ENCODE assay signal across 8 mouse cellular contexts in the genomic region with DNA sequence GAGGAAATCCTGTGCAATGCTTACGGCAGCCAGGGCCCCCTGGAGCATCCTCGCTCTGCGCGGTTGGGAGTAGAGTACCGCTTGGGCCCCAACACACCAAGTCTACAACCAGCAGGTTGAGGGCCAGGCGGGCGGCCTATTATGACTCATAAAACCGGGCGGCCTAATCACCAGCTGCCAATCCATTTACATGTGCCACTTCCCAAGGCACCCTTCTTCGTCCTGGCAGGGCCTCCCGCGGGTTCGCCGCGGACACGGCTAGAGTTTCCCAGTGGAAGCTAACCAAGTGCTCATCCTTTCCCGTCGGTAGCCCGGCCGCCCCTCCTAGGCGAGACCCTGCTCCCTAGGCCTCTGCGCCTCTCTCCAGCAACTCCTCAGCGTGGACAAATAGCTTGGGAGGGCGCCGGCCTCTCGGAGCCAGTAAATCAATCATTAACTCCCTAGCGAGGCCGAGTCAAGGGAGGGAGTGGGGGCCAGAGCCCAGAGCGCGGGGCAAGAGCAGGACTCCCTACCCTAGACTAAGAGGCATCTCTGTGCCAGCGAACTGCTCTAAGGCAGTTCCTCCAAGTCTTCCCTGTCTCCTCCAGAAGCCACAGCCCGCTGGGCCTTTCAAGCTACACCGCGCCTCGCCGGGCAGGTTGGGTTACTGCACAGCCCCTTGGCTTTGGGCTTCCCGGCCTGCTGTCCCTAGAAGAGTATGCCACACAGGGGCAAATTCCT.
DNase-seq lines count a peak whose midpoint lies in the region; ATAC-seq and TF ChIP-seq lines count a peak whose summit lies in the region.

No protein-coding gene starts in this region.

- DNase-seq in cerebellum, adult 11 months = peak; percentile 29
- no peak for DNase-seq in cerebellum, adult 9-11 months
- peak; percentile 26 for DNase-seq in A20 (ENCODE audit: low read depth, low spot score)
- DNase-seq in cerebellum, postnatal 25 days = peak; percentile 46 to 48
- DNase-seq in heart, postnatal 0 days (ENCODE audit: low spot score) = peak; percentile 13
- DNase-seq in limb, embryonic 11.5 days (ENCODE audit: low spot score) = peak; percentile 62
- no peak for DNase-seq in midbrain, postnatal 0 days (ENCODE audit: low spot score)
- DNase-seq in right cerebral cortex, postnatal 4 days = no peak

- H3K4me3 ChIP-seq in heart, postnatal 0 days (ENCODE audit: low read depth, low read length) = peak overlapping the region; percentile 68
- H3K4me3 ChIP-seq in limb, embryonic 11.5 days (ENCODE audit: low read depth, low read length) = peak overlapping the region; percentile 42; the same call in 1 of the 2 replicates
- peak overlapping the region; percentile 49; the same call in 1 of the 2 replicates for H3K4me3 ChIP-seq in midbrain, postnatal 0 days (ENCODE audit: low read depth, low read length)

- TF ChIP-seq CTCF in heart, postnatal 0 days (IDR thresholded peaks at IDR 0.05; ENCODE audit: low read depth) = no peak
- TF ChIP-seq CTCF in midbrain, postnatal 0 days (IDR thresholded peaks at IDR 0.05) = no peak

- H3K9me3 ChIP-seq in heart, postnatal 0 days (replicated peaks; ENCODE audit: control insufficient read depth, low read length) = no peaks in the 10 kb centered on the region
- no peaks in the 10 kb centered on the region for H3K9me3 ChIP-seq in limb, embryonic 11.5 days (ENCODE audit: control insufficient read depth, low read length)
- no peaks in the 10 kb centered on the region for H3K9me3 ChIP-seq in midbrain, postnatal 0 days (ENCODE audit: low read length)

- no peak for ATAC-seq in heart, postnatal 0 days (ENCODE audit: insufficient read depth, low read depth)
- ATAC-seq in limb, embryonic 11.5 days (ENCODE audit: insufficient number of reproducible peaks, low FRiP score, low TSS enrichment, low read depth) = 0 out of 2 replicates have a peak, but pooled peaks have one; percentile 24
- ATAC-seq in midbrain, postnatal 0 days (ENCODE audit: low FRiP score) = peak; percentile 6; the same call in 1 of the 2 replicates

- H3K27ac ChIP-seq in heart, postnatal 0 days (ENCODE audit: low read depth) = peak overlapping the region; percentile 97
- H3K27ac ChIP-seq in limb, embryonic 11.5 days (replicated peaks; ENCODE audit: low read depth, low read length) = no peak overlapping the region
- no peak overlapping the region for H3K27ac ChIP-seq in midbrain, postnatal 0 days (ENCODE audit: low read depth, low read length)

- no peak for TF ChIP-seq EP300 in heart, postnatal 0 days (IDR thresholded peaks at IDR 0.05; ENCODE audit: low read depth)

- H3K4me2 ChIP-seq in heart, postnatal 0 days (ENCODE audit: low read depth, low read length) = peak overlapping the region; percentile 87
- peak overlapping the region; percentile 90 for H3K4me2 ChIP-seq in limb, embryonic 11.5 days (ENCODE audit: low read depth, severe bottlenecking)
- peak overlapping the region; percentile 85 for H3K4me2 ChIP-seq in midbrain, postnatal 0 days (ENCODE audit: low read depth, low read length, poor library complexity, severe bottlenecking)

- 11% methylated on average over 35 of the region's 37 CpGs for WGBS in heart, postnatal 0 days
- WGBS in limb, embryonic 11.5 days = under 1% methylated on average over 37 of the region's 37 CpGs
- WGBS in midbrain, postnatal 0 days = 10% methylated on average over 37 of the region's 37 CpGs

- 0 out of 2 replicates have a peak, but pooled peaks cover 14% of the 10 kb centered on the region for H3K4me1 ChIP-seq in heart, postnatal 0 days (ENCODE audit: control insufficient read depth, insufficient read depth)
- peaks cover 32% of the 10 kb centered on the region for H3K4me1 ChIP-seq in limb, embryonic 11.5 days (ENCODE audit: control insufficient read depth, insufficient read depth, low read length)
- no peaks in the 10 kb centered on the region for H3K4me1 ChIP-seq in midbrain, postnatal 0 days (ENCODE audit: insufficient read depth, low read length)

- no peaks in the 10 kb centered on the region for H3K36me3 ChIP-seq in heart, postnatal 0 days (replicated peaks; ENCODE audit: control insufficient read depth, insufficient read depth, low read length)
- H3K36me3 ChIP-seq in limb, embryonic 11.5 days (ENCODE audit: control insufficient read depth, insufficient read depth, low read length) = no peaks in the 10 kb centered on the region
- H3K36me3 ChIP-seq in midbrain, postnatal 0 days (ENCODE audit: insufficient read depth, low read length) = no peaks in the 10 kb centered on the region

- H3K27me3 ChIP-seq in heart, postnatal 0 days (ENCODE audit: control insufficient read depth, insufficient read depth, low read length) = peaks cover 23% of the 10 kb centered on the region; the same call in 1 of the 2 replicates
- H3K27me3 ChIP-seq in limb, embryonic 11.5 days (ENCODE audit: control insufficient read depth, insufficient read depth, low read length) = peaks cover 69% of the 10 kb centered on the region
- peaks cover 10% of the 10 kb centered on the region; the same call in 1 of the 2 replicates for H3K27me3 ChIP-seq in midbrain, postnatal 0 days (ENCODE audit: insufficient read depth, low read length)

- H3K9ac ChIP-seq in heart, postnatal 0 days (replicated peaks; ENCODE audit: low read depth, low read length) = peak overlapping the region; percentile 89; the same call in 1 of the 2 replicates
- H3K9ac ChIP-seq in limb, embryonic 11.5 days (ENCODE audit: low read length) = no peak overlapping the region
- 0 out of 2 replicates have a peak overlapping the region, but pooled peaks have one; percentile 59 for H3K9ac ChIP-seq in midbrain, postnatal 0 days (replicated peaks; ENCODE audit: low read length, poor library complexity, severe bottlenecking)

Comparison
In these comparisons a context has a peak if more than half of its experiments do, and no peak if none do; other contexts are left out.
1. DNase-seq: peak in cerebellum, adult 11 months (single experiment), A20 (single experiment), cerebellum, postnatal 25 days (2 of 2), heart, postnatal 0 days (single experiment) and limb, embryonic 11.5 days (single experiment); none in cerebellum, adult 9-11 months (single experiment), midbrain, postnatal 0 days (single experiment) and right cerebral cortex, postnatal 4 days (single experiment).
2. Peak in every context shown above with its lines, with median percentiles within 50 percentile points of each other: H3K4me2 ChIP-seq and H3K4me3 ChIP-seq.